Mouse (Mus musculus) small intestine, adult 2 months (tissue): ENCODE results near the gene Pdxdc1.

Experiments used
- CTCF ChIP-seq: fragments of 200-500 bp; IDR thresholded peaks from 2 replicates; pipeline ENCODE4 v1.5.1; 2012; ENCODE audit warnings: low read depth, mild to moderate bottlenecking, control low read depth, inconsistent platforms, low read length, moderate library complexity, mixed read lengths; ENCODE audit not compliant: insufficient replicate concordance, insufficient read length; ENCODE audit errors: extremely low read depth
- POLR2A ChIP-seq: fragments of 200-500 bp; IDR thresholded peaks from 2 replicates; pipeline ENCODE4 v1.6.1; 2012; ENCODE audit warnings: low read depth, mild to moderate bottlenecking, control low read depth, inconsistent platforms, low read length, moderate library complexity

DNA sequence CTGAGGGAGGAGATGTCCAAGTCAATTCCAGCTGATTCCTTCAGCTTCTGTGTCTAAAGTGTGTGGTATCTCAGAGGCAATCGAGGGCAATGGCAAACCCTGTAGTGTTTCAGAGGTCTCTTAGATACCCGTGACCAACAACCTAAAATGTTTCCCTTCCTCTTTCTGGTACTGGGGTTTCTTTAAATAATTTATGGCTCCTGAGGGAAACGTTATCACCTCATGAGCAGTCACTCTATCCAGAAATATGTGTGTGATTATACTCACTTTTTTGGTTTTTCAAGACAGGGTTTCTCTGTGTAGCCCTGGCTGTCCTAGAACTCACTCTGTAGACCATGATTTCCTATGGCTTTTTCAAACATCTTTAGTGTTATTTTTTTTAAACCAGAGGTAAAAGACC lies 4.4 kb upstream of the Pdxdc1 start:
- TF ChIP-seq POLR2A (no peak), CTCF (no peak)
